Mouse (Mus musculus): Measurements from ENCODE around the gene Amigo1. TPM values are rescaled to one million over a fixed set of nuclear protein-coding genes. Genes with fewer than 3 reads are reported as not detected.

Gene Amigo1
- 10 to 100 TPM; 20.0 to 22.3 TPM for total RNA-seq (2021)
- long read RNA-seq, experiment 1, full-length matches to known transcripts, result 11 of 30 reads
- long read RNA-seq, experiment 1, partial matches to known transcripts, result 1 of 30 reads
- long read RNA-seq, experiment 1, other reads (novel, unspliced or antisense), result 18 of 30 reads
- long read RNA-seq, experiment 2, full-length matches to known transcripts, result 6 of 18 reads
- long read RNA-seq, experiment 2, partial matches to known transcripts, result 1 of 18 reads
- long read RNA-seq, experiment 2, other reads (novel, unspliced or antisense), result 11 of 18 reads

DNA sequence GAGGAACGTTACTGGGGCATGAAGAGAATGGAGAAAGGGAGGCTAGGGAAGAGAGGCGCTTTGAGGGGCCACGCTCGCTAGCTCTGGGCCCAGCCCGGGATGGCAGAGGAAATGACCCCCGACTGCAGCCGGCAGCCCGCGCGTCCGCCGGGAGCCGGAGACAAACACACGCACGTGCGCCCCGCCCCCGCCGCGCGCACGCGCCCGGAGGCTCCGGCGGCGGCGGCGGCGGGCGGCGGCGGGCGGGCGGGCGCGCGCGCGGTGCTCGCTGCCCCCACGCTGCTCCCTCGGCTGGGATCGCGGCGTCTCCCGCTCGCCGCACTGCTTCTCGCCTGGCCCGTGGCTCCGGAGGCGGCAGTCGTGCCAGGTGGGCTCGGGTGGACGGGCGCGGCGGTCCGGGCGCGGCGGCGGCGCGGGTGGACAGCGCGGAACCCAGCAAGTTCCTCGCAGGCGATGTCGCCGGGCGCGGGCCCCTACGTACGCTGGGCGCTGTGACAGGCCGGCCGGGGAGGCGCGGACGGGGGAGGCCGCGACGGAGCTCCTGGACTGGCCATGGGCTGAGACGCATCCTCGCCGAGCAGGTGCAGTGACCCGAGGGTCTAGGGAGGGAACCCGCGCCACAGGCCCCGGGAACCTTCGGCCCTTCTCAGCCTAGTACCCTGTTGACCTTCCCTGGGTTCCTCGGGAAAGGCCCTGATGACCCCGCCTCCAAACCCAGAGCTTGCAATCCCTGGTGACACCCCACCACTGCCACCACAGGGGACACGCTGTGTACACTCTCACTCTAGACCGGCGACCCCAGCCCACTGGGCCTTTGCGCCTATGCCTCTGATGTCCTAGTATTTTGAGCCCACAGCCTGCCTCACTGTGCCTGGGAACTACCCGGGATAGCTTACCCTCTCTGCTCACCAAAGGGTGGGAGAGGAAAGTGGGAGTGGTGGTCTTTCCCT is at the start of gene Amigo1:
Gene Amigo1, plus strand, starts transcription at position 238 of the 950 bp plus-strand sequence.
- peak; percentile 70 to 85 for DNase-seq

DNA sequence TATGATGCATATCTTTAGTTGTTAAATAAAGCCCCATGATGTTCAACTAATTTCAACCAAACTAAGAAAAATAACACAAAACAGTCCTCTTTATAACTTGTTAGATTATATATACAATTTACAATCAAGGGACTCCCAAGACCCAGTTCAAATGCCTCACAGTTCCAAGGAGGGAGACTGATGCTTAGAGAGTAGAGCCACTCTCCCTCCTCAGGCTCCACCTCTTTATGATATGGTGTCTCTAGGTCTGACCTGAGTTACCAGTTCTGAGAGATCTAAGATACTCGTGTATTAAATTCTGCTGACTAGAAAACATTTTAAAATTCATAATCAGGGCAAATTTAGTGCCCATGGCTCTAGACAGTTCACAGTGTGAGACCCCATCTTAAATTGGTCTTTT is 47.0 kb upstream of the Amigo1 start:
- no peak for DNase-seq

DNA sequence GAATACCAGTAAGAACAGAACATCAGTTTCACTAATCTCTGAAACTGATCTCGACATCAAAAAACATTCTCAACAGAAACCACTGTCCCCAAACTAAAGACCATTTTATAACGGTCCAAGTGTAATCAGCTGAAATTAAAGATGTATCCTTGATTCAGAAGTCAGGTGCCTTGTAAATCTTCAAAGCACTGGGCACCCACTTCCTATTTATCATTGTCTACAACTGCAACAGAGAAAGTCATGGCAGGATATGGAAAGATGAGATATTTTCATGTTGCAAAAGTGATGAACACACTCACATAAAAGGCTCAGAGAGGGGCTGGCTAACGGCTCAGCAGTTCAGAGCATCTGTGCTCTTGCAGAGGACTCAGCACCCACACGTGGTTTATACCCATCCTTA is 45.3 kb upstream of the Amigo1 start:
- no peak for DNase-seq

DNA sequence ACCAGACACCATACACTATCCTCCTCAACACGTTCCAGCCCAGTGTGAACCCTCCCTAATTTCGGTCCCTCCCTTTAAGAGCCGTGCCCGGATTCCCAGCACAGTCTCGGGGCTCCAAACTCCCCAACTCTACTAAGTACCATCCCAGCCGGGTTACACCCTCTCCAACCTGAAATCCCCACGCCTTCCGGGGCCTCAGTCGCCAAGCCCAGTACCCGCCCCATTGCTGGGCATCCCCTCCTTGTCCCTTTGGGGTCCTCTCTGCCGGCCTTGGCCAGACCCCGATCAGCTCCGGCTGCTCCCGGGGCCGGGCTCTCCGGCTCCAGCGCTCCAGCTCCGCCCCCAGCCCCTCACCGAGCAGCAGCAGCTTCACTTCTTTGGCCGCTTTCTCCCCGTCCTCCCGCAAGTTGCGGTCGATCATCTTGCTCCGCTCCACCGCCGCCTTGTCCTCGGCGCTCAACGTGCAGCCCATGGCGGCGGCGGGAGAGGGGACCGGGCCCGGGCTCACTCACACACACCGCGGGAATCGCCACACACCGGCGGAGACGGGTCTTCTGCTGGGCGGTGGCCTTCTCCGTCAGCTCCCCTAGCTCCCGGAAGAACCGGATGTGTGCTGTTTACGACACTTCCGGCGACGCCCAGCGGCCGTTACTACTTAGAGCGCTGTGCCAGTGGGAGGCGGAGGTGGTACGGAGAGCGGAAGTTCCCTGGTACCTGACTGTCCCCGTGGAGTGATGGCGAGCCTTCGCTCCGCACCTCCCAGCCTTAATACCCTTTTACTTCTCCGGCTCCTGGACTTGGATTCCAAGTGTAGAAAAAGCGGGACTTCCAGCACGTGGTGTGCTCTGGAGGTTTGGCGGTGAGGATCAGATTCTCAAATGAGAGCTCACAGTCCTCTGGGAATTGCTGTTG is 40.3 kb upstream of the Amigo1 start, which contains the start of gene Gnai3:
Gene Gnai3, minus strand, starts transcription at position 613 of the 912 bp plus-strand sequence.
- DNase-seq, result peak; percentile 94

DNA sequence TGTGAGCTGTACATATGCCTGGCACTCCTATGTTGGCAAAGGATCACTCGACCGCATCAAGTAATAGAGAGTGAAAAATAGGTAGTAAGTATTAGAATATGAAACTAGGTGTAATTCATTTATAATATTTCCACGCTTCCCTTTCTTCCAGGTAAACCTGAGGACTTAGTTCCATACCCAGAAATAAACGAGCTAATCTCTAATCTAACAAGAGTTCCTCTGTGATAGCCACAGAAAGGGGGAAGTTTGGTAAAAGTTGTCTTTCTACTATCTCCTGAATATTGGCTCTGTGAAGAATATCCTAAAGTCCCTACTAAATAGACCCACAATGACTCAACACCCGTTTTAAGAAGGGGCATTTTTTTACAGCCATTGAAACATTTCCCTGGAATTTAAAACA is 39.5 kb upstream of the Amigo1 start:
- no peak for DNase-seq

DNA sequence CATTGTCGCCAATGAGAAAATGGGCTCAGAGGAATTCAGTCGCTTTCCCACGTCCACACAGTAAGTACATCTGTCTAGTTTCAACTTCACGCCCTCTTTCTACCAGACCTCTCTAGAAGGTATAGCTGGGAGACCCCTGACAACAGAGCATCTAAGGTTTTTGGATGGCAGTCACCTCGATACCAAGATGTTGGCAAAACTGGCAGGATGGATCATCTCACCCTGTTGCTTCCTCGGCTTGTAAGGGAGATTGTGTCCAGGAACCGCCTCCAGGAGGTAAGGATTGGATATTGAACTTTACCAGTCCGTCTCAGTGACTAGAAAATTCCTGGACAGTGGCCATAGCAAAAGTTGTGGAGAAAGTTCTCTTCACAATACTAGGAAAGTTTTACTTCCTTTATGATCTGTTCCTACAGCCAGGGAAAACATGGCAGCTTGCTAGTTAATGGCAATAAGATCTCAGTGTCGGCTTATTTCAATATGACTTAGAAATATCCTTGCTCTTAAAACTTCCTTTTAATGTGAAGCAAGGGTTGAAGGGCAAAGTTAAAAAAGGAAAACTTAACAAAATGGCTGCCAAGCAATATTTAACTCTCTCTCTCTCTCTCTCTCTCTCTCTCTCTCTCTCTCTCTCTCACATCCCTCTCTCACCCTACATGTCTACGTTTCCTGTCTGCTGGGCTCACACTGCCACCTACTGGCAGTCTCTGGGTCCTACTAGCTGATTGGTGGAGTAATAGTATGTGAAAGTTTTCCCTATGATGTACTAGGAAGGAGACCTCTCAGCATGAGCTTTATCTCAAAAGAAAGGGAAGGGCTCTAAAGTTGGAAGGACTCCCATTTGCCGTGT is 38.5 kb upstream of the Amigo1 start:
- peak; percentile 89 to 90 for DNase-seq

DNA sequence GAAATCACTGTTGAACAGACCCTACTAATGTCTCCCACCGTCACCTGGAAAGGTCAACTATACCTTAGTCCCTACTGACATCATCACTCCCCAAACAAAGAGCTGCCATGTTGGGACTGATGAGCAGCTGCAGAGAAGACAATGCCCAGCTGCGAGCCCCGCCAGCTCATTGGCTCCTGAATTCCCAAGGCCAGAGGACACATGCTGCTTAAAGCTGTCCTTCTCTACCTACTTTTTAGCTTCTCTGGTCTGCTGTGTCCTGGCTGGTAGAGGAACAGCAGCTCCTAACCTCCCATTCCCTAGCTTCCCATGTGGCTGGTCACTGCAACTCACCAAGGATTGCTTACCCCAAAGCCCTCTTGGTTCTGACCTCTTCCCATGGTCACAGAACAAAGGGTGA is 33.8 kb upstream of the Amigo1 start:
- no peak for DNase-seq

DNA sequence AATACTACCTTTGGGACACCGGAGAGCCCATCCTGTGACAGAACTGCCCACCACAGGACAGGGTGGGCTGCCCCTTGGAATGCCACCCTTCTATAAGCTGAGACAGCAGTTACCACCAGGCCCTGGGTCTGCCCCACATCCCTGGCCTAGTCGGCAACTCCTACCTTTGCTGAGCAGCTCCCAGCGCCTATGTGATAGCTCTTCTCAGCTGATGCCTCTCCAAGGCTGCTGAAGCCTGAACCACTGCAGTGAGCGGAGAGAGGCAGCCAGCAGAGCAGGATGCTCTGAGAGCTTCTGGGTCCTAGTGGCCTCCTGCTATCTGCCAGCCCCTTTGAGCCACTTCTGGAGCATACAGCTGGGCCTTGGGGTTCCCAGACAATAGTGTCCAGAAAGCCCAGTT is 31.5 kb upstream of the Amigo1 start, which contains the start of gene Gpr61:
Gene Gpr61, minus strand, starts transcription at position 227 of the 400 bp plus-strand sequence.
- no peak for DNase-seq

DNA sequence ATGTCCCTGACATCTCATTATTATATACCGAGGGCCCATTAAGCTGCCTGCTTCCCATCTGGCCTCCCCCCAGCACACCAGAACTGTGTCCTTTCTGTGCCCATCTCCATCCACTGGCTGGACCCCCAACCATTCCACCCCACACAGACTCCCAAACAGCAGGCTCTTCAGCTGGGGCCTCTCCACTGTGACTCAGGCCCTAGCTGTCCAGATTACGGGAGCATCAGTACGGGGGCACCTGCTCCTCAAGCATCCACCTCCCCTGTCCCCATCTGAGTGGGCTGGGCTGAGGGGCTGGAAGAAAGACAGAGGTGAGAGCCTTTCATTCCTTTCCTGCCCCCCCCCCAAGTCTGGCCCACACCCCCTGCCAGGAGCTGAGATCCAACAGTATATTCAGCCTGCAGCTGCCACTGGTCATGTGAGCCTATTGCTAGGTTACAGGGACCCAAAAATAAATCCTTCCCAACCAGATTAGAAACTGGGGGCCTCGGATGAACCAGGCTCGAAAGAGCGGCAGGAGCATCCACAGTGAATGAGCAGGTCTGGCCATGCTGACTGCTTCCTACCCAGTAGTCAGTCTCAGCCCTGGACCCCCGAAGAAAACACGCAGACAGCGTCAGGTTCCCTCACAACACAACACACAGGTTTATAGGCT is 27.6 kb upstream of the Amigo1 start:
- DNase-seq, result no peak

DNA sequence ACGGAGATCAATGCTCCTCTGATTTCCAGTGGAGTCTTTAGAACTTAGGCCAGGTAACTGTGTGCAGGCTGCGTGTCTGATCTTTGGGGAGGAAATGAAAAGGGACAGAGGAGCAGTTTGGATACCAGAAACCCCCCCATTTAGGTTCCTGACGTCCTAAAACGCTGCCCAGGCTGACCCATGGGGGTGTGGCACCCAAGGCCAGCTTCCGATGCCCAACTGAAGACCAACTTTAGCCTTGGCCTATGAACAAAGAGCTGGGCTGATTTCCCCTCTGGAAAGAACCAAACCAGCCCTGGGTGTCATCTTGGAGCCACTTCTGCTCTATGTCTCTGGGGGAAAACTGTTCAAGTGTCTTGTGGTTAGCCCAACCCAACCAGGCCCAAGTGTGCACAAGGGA is 22.0 kb upstream of the Amigo1 start:
- DNase-seq, result no peak

DNA sequence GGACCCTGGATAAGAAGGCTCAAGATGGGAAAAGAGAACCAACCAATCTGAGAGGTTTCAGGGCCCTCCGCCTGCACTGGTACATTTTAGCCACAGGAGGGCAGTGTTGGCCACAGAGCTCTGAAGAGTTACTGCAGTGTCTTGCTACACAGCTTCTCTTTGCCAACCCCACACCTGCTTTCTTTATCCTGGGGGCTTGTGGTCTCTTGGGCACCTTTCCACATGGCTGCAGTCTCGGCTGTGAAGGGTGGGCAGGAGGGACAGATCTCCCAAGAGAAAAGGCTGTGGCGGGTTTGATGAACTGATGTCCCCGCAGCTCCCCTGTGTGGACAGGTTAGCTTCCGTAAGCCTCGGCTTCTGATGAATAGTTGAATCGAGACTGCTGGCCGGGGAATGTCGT is 21.3 kb upstream of the Amigo1 start:
- DNase-seq, result peak; percentile 80 to 84

DNA sequence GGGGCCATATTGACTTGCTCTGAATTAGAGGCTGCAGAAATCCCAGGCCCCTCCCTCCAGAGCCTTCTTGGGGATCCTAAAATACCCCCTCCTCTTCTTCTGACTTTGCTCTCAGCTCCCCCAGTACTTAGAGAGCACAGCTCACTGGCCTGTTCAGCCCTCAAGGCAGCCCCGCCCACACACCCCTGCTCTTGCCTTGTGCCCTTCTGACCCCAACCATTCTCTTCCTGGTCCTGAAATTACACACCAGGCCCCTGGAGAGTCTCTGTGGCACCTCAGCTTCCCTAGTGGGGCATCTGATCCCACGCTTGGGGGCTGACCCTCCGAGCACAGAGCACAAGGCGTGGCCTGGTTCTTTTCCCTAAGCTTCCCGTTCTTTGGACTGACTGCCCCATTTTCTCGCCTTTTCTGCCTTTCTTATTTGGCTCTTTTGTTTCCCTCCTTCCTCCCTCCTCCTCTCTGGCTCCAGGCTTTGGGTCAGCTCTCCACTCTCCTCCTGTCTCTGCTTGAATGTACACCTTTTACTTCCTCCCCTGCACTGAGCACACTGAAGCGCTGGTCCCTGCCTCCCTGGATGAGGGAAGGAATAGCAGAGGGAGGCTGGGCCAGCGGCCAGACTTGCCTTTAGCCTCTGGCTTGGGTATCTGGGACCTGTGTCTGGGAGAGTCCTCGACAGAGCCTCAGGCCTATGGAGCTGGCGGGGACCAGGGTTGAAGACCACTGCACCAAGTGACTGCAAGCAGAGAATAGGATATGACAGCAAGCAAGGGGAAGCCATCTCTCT is 20.4 kb upstream of the Amigo1 start:
- no peak for DNase-seq

DNA sequence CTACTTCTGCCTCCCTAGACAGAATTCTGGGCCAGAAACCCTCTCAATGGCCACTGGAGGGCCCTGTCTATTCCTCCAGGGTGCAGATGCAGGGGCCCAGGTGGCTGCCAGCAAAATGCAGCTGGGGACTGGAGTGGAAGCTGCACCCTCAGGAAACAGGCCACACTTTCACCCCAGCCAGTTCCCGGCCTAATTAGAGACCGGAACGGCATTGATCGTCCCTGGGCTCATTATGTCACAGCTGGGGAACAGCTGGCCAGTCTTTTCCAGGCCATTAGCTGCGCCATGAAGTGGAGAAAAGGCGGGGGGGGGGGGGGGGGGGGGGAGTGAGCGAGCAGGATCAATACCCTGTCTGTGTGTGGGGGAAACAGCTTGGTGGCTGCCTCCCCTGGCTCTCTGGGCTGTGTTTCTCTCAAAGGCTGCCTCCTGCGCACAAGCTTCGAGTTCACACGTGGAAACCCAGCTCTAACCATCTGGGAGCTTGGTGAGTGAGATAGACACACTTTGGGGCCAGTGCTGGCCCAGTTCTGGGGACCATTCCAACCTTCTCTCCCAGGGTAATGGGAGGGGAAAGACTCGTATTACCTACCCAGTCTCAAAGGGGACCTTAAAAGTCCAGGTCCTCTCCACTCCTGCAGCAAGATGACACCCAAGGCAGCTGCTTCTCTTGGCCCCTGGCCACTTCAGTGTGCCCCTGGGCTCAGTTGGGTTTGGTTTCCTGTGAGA is 19.5 kb upstream of the Amigo1 start:
- peak; percentile 24 to 51 for DNase-seq

DNA sequence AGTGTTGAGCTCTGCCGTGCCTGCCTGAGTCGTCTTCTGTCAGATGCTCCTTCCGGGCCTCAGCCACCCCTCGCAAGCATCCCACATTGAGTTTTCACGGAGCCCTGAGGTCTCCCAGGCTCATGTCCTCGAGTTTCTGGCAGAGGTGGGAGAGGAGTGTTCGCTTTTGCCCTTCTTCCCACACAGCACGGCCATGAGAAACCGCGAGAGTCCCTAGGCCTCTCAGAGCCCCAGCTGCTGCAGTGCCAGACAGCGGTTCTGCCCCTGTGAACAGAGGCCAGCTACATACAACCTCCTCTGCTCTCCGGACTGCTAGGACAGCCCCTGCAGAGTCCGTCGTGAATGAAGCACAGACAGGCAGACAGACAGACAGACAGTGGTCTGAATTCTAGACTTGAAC is 18.6 kb upstream of the Amigo1 start:
- no peak for DNase-seq

DNA sequence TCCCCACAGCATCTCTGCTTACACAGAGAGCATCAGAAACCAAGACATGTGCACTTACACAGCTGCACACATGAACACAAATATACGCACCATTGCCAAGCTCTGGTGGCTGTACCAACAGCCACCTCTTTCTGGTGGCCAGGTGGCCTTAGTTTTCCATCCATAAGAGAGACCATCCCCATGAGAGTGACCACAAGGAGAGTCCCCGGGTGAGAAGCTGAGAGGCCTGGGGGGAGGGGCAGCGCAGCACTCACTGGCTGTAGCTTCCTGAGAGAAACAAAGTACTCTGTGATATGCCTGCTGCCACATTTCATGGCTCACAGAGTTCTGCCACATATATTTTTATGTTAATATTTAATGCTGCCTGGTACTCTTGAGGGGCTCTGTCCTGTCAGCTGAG is 16.9 kb upstream of the Amigo1 start:
- DNase-seq, result no peak

DNA sequence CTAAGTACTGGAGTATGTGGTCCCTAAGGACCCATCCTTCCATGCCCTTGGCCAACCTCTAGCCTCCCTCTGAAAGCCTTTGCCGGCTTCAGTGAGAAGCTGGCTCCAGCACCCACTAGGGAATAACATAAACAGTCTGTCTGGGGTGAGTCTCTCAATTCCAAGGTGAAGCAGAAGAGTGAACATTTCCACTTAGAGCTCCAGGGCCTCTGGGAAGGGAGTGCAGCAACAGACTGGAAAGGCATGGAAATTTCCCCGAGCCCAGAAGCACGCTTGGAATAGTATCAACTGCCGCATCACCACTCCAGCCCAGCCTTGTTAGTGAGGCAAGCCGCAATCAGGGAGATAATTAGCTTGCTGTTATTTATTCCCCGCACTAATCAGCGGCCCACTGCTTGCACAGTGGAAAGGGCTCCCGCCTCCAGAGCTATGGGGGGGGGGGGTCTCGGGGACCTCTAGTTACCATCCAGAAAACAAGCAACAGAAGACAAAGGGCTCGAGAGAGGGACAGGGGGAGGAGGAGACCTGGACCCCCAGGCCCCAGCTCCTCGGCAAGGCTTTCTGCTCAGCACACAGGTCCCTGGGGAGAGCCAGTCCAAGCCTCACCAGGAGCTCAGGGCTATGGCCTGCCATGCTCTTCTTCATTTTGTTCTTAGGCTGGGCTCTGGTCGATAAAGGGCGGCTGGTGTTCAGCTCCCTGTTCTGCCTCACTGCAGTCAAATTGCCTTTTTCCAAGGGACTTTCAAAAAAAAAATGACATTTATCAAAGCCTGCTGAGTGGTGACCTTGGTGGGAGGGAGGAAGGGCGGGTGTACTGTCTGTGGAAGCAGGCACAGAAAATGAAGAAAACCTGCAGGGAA is 11.2 kb upstream of the Amigo1 start:
- DNase-seq, result peak; percentile 70 to 71

DNA sequence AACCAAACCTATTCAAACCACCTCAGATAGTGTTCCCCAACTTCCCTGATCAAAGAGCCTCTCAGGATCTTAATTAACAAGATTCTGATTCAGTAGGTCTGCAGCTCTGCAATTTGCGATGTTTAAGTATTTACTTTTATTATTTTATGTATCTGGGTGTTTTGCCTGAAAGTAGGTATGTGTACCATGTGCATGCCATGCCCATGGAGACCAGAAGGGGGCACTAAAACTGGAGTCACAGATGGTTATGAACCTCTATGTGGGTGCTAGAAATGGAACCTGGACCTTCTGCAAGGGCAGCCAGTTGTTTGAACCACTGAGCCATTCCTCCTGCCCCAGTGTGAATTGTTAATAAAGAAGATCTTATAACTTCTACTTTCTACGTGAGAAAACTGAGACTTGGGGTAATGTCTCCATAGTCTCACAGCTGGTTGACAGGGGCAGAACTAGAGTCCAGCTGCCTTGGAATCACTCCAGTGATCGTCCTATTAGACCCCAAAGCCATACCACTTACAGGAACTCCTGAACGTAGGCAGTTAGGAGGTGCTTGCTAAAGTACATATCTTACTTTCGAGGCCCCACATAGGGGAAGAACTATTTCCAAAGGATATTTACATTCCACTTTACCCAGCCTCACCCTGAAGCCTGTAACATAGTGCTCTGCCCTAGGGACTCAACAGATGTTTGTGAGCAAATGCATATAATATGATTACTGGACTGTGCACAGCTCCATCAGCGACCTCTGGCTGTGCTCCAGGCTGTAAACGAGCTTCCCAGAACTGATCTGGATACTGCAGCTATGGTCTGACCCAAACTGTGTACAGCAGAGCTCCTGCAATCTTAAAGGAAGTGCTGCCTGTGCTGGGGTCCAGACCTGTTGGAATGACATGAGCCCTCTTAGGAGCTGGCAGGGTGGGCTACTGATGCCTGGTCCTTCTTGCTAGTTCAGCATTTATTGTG is 7.1 kb upstream of the Amigo1 start:
- no peak for DNase-seq
